Mouse (Mus musculus) lung, postnatal 0 days (tissue): Measurements from ENCODE around the gene Btbd8.

Experiments used
- CTCF ChIP-seq: IDR thresholded peaks from 2 replicates; pipeline ENCODE4 v1.5.1; 2016; ENCODE audit warnings: antibody characterized with exemption, mild to moderate bottlenecking
- EP300 ChIP-seq: IDR thresholded peaks from 2 replicates; pipeline ENCODE4 v1.6.1; 2016; ENCODE audit warnings: antibody characterized with exemption, mild to moderate bottlenecking, control low read depth

DNA sequence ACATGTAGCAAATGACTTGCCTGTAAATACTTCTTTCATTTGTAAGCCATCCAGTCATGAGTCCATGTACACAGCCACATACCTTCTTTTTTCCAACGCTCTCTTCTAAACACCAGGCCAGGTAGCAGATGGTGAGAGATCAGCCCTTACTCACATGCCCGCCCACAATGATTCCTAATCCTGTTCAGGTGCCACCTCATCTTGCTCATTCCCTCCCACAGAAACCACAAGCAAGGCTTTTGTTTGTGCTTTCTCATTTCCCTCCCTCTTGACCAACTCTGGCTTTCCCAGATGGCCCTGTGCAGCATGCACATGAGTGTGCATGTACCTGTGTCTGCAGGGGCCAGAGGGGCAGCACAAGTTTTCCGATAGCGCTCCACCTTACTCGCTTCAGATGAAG, 12.5 kb downstream of the Btbd8 start:
- no peak for TF ChIP-seq EP300
- TF ChIP-seq CTCF: no peak
